Mouse (Mus musculus): ENCODE measurements around the gene Coro1c.

DNA sequence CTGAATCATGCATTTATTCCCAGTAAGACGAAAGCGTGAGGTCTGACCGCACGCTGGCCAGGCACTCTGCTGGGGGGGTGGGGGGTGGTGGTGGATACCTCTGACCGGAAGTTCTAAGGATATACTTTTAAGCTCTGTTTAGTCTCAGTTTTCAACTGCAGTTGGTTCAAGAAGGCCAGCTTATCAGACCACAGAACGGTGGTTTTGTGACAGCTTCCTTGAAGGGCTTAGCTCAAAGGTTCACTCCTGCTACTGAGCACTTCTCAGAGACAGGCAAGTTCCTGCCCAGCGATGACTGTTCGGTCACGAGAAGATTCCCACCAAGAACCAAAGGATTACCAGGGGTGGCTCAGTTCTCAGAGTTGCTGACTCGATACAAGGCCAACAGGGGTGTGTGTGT lies 44.0 kb upstream of the Coro1c start:
- TF ChIP-seq CTCF (conservative IDR thresholded peaks at IDR 0.05 in 1 of 2, IDR thresholded peaks at IDR 0.05 in 1 of 2; ENCODE audit: low read depth in 2 of 2, low read length in 2 of 2) = no peak
- TF ChIP-seq TBP (conservative IDR thresholded peaks at IDR 0.05; ENCODE audit: low read depth, low read length) = no peak
- TF ChIP-seq NELFE (IDR thresholded peaks at IDR 0.05; ENCODE audit: low read depth, low read length) = no peak
- TF ChIP-seq POLR2A (IDR thresholded peaks at IDR 0.05; ENCODE audit: low read depth, low read length) = no peak
- TF ChIP-seq CHD2 (IDR thresholded peaks at IDR 0.05; ENCODE audit: low read length) = no peak
- TF ChIP-seq MEF2A (IDR thresholded peaks at IDR 0.05; ENCODE audit: borderline replicate concordance, low read depth, low read length) = no peak
- TF ChIP-seq EP300 (IDR thresholded peaks at IDR 0.05; ENCODE audit: low read length) = no peak

Data from CH12.LX (cell line).